Mouse (Mus musculus): ENCODE data around the gene Pck2. TPM values are rescaled to one million over a fixed set of nuclear protein-coding genes. Genes with fewer than 3 reads are reported as not detected.

The Pck2 gene
- polyA plus RNA-seq, 1 experiment from 2014 or later, result 25.1 TPM

DNA sequence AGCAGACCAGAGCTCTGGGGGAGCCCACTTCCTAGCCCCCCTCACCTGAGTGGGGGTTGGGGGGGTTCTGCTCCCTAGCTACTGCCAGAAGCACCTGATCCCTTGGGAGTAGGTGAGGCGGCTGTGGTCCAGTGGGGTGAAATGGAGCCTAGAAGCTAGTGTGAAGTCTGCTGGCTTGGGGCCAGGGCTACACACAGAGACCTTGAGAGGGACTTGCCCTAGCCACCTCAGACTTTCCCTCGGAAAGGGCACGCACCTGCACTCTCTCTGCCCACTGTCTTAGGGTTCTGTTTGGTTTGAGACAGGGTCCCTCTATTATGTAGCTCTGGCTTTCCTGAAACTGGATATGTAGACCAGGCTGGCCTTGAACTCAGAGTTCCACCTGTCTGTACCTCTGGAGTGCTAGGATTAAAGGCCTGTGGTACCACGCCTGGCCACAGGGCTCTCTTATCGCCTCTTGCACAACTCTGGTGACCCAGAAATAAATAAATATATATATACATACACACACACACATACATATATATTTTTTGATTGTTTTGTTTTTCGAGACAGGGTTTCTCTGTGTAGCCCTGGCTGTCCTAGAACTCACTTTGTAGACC, 38.7 kb downstream of the Pck2 start:
- Histone ChIP-seq H3K9ac (replicated peaks) (peak overlapping the region; percentile 92), H3K4me2 (replicated peaks) (peak overlapping the region; percentile 69), H3K4me1 (peaks cover 12% of the 10 kb centered on the region), H3K27me3 (no peaks in the 10 kb centered on the region), H3K27ac (replicated peaks) (peak overlapping the region; percentile 92), H3K4me3 (peak overlapping the region; percentile 73), H3K9me3 (no peaks in the 10 kb centered on the region), H3K36me3 (0 out of 2 replicates have a peak, but pooled peaks cover 8% of the 10 kb centered on the region)
- ATAC-seq (replicated peaks), result 0 out of 2 replicates have a peak, but pooled peaks have one; percentile 0
- 34% methylated on average over 6 of the region's 6 CpGs for WGBS

DNA sequence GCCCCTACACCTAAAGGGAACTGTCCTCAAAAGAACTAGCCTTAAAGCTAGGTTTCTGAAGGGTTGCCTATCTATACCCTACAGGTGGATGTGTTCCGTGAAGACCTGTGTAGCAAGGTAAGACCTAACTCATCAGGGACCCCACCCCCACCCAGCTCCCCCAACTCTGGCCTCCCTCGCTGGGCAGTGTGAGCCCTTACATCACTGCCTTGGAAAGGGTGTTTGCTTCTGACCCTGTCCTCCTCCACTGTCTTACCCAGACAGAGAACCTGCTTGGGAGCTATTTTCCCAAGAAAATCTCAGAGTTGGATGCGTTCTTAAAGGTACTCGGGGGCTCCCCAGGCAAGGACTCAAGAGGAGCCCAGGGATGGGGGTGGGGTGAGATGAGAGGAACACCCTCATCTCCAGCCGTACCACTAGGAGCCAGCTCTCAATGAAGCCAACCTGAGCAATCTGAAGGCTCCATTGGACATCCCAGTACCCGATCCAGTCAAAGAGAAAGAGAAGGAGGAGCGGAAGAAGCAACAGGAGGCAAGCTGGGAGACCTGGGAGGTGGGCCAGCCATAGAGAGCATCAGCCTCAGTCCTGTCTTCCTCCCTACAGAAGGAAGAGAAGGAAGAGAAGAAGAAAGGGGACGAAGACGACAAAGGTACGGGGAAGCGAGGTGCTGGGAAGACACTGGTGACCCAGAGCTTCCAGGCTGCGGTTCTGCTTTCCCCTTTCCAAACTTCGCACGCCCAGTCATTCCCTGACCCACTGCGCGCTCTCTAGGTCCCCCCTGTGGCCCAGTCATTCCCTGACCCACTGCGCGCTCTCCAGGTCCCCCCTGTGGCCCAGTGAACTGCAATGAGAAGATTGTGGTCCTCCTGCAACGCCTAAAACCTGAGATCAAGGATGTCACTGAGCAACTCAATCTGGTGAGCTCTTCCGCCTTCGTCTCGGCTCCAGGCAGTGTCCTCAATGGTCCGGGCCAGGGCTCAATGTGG, 39.7 kb downstream of the Pck2 start:
- Histone ChIP-seq H3K9me3 (no peaks in the 10 kb centered on the region), H3K27me3 (no peaks in the 10 kb centered on the region), H3K4me3 (no peak overlapping the region), H3K36me3 (0 out of 2 replicates have a peak, but pooled peaks cover 8% of the 10 kb centered on the region), H3K27ac (replicated peaks) (no peak overlapping the region), H3K4me1 (peaks cover 16% of the 10 kb centered on the region), H3K9ac (replicated peaks) (no peak overlapping the region), H3K4me2 (replicated peaks) (no peak overlapping the region)
- no peak for ATAC-seq (replicated peaks)
- 85% methylated on average over 23 of the region's 23 CpGs for WGBS

DNA sequence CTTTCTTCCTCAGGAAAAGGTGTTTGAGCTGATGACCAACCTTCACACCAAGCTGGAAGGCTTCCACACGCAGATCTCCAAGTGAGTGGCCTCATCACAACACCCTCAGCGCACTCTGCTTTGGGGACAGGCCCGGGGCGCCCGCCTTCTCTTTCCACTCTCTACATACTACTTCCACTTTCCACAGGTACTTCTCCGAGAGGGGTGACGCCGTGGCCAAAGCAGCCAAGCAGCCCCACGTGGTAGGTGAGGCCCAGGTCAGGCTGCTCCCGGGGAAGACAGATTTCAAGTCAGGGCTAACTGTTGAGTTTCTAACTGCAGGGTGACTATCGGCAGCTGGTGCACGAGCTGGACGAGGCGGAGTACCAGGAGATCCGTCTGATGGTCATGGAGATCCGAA, 40.7 kb downstream of the Pck2 start:
- no peaks in the 10 kb centered on the region for H3K9me3 ChIP-seq
- no peak for ATAC-seq (replicated peaks)
- H3K4me3 ChIP-seq, result no peak overlapping the region
- no peak overlapping the region for H3K9ac ChIP-seq (replicated peaks)
- no peaks in the 10 kb centered on the region for H3K27me3 ChIP-seq
- no peak overlapping the region for H3K4me2 ChIP-seq (replicated peaks)
- H3K36me3 ChIP-seq, result 0 out of 2 replicates have a peak, but pooled peaks cover 8% of the 10 kb centered on the region
- H3K4me1 ChIP-seq, result peaks cover 25% of the 10 kb centered on the region
- 96% methylated on average over 16 of the region's 16 CpGs for WGBS
- no peak overlapping the region for H3K27ac ChIP-seq (replicated peaks)

DNA sequence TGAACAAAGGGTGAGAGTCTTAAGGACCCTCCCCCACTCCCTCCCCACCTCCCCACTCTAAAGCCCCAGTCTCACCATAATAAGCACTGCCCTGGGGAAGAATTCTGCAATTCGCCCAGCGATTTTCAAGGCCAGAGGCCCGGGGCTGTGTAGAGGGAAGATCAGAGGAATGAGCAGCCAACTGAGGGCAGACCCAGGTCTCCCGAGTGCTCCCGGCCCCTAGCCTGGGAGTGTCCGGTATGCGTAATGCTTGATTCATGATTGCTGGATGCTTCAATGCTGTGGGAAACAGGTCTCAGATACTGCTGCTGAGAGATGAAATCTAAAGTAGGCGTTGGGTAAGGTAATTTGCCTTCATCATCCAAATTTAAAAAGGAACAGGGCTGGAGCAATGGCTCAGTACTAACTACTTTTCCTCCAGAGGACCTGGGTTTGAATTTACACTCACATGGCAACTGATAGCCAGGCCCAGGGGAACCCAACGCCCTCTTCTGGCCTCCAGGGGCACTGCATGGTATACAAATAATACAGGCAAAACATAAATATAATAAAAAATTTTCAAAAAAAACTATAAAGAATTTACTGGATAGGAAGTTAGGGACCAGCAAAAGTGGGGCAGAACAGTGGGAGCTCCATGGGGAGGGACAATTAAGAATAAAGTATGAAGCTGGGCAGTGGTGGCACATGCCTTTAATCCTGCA, 42.1 kb downstream of the Pck2 start:
- whole genome bisulfite sequencing, result 79% methylated on average over 9 of the region's 9 CpGs
- no peak for ATAC-seq (replicated peaks)
- Histone ChIP-seq H3K27ac (replicated peaks) (no peak overlapping the region), H3K36me3 (peaks cover 8% of the 10 kb centered on the region; the same call in 1 of the 2 replicates), H3K27me3 (no peaks in the 10 kb centered on the region), H3K9ac (replicated peaks) (no peak overlapping the region), H3K9me3 (no peaks in the 10 kb centered on the region), H3K4me3 (no peak overlapping the region), H3K4me1 (peaks cover 25% of the 10 kb centered on the region), H3K4me2 (replicated peaks) (no peak overlapping the region)

DNA sequence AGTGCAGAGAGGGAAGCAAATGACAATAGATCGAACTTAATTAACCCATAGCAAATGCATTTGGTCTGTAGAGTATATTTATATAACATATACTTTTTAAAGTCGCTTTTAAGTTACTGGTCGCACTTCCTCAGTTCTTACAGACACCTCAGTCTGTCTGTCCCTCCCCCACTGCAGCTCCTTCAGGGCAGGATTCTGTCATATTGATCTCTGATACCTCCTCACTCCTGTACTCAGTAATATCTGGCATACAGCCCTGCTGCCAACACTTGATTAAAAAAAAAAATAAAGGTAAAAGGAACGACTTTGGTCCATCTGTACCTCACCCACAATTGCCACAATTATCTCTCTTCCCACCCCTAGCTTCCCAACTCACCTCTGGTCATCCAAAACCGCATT, 44.2 kb downstream of the Pck2 start:
- Histone ChIP-seq H3K36me3 (peaks cover 8% of the 10 kb centered on the region; the same call in 1 of the 2 replicates), H3K9me3 (no peaks in the 10 kb centered on the region), H3K27me3 (no peaks in the 10 kb centered on the region), H3K4me1 (peaks cover 16% of the 10 kb centered on the region), H3K27ac (replicated peaks) (no peak overlapping the region), H3K4me2 (replicated peaks) (peak overlapping the region; percentile 51), H3K4me3 (peak overlapping the region; percentile 43), H3K9ac (replicated peaks) (peak overlapping the region; percentile 47; the same call in 1 of the 2 replicates)
- no peak for ATAC-seq (replicated peaks)
- WGBS, result 41% methylated on average over 5 of the region's 5 CpGs

DNA sequence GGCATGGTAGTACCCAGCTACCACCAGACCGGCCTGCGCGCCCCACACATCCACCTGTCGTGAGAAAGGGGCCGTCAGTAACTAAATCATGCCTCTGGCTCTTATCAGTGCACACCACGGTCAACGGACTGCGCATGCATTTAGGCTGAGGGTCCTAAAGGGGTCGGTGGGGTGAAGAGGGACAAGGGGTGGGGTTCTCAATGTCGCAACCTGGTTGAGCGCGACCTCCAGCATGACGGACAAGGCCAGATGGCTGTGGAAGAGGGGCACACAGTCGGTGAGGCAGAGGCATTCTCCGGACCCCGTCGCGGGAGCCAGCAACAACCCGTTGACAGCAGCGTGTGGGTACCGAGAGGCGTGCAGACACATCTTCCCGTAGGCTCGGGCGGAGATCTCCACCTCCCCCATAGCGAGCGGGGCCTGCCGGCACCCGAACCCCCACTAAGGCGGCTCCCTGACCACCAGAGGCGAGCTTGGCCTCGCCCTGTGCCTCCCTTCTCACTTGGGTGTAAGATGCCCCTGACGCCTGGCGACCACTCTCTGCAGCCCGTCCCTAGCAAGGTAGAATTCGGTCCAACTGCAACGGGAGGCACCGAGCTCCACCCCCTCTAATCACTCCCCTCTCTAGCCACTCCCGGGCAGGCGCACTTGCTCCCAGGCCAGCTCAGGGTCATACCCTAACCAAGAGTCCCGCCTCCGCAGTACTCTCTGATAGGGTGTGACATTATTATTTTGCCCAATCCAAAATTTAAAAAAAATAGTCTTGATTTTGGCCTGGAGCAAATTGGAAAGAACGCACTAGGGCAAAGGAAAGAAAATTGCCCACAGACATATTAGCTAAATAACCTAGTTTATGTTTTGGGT, 44.9 kb downstream of the Pck2 start, which contains the start of gene Emc9:
Gene Emc9, minus strand, starts transcription at position 601 of the 864 bp plus-strand sequence.
- Histone ChIP-seq H3K9me3 (no peaks in the 10 kb centered on the region), H3K4me2 (replicated peaks) (peak within 1 kb of the TSS; percentile 51), H3K9ac (replicated peaks) (peak within 1 kb of the TSS; percentile 47), H3K27me3 (no peaks in the 10 kb centered on the region), H3K27ac (replicated peaks) (no peak within 1 kb of the TSS), H3K4me1 (peaks cover 22% of the 10 kb centered on the region), H3K4me3 (peak within 1 kb of the TSS; percentile 43), H3K36me3 (peaks cover 8% of the 10 kb centered on the region; the same call in 1 of the 2 replicates)
- peak; percentile 65 for ATAC-seq (replicated peaks)
- WGBS, result 3% methylated on average over 43 of the region's 43 CpGs

DNA sequence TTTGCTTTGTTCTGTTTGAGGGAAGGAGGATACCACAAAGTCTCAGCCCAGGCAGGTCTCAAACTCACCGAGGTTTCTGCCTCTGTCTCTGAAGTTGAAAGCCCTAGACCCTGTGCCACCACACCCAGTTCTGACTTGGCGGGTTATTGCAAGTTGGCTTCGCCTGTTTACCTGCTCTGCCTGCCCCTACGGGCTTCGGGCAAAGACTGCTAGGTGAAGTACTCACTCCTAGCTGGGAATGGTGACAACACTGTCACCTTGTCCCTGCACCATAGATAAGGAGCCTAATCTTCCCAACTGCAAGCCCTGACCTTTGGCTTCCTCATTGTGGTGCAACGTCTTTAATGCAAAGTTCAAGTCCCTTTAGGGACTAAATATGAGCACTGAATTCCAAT, 45.5 kb downstream of the Pck2 start:
- H3K27me3 ChIP-seq, result no peaks in the 10 kb centered on the region
- peaks cover 5% of the 10 kb centered on the region; the same call in 1 of the 2 replicates for H3K36me3 ChIP-seq
- no peaks in the 10 kb centered on the region for H3K9me3 ChIP-seq
- H3K4me3 ChIP-seq, result peak overlapping the region; percentile 43; the same call in 1 of the 2 replicates
- peaks cover 28% of the 10 kb centered on the region for H3K4me1 ChIP-seq
- 72% methylated on average over 6 of the region's 6 CpGs for WGBS
- 0 out of 2 replicates have a peak overlapping the region, but pooled peaks have one; percentile 47 for H3K9ac ChIP-seq (replicated peaks)
- H3K4me2 ChIP-seq (replicated peaks), result peak overlapping the region; percentile 51; the same call in 1 of the 2 replicates
- H3K27ac ChIP-seq (replicated peaks), result no peak overlapping the region
- no peak for ATAC-seq (replicated peaks)

DNA sequence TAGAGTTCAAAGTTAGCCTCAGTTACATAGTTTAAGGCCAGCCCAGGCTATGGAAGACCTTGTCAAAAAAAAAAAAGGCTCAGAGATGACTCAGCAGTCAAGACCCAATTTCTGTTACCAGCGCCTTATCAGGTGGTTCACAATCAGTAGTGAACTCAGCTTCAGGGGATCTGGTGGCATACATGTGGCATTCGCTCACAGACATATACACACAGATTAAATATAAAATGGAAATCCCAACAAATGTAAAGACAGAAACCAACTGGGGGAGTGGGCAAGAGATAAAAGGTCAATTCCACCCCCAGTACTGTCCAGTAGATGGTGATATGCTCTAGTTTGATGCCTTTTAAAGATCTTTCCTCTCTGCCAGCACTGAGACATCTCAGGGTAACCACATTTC, 46.1 kb downstream of the Pck2 start:
- H3K9ac ChIP-seq (replicated peaks), result no peak overlapping the region
- H3K4me1 ChIP-seq, result peaks cover 28% of the 10 kb centered on the region
- whole genome bisulfite sequencing, result 94% methylated on average over 2 of the region's 2 CpGs
- no peak overlapping the region for H3K4me2 ChIP-seq (replicated peaks)
- H3K9me3 ChIP-seq, result no peaks in the 10 kb centered on the region
- H3K36me3 ChIP-seq, result no peaks in the 10 kb centered on the region; the same call in 1 of the 2 replicates
- ATAC-seq (replicated peaks), result no peak
- no peak overlapping the region for H3K4me3 ChIP-seq
- H3K27me3 ChIP-seq, result no peaks in the 10 kb centered on the region
- no peak overlapping the region for H3K27ac ChIP-seq (replicated peaks)

DNA sequence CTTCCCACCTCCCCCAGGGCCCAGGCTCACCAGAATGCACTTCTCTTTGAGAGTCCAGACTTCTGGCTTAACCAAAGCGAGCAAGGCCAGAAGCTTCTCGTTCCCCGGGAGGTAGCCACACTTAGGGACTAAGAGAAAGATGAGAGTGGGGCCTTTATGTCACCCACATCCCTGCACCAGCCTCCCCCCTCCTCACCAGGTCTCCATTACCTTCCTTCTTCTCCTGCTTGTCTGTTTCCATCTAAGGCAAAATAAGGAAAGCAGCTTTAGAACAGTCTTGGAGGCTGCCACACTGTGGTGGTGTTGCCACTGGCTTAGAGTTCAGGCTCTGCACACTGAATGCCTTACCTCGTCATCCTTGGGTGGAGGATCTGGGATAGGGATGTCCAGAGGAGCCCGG, 49.2 kb downstream of the Pck2 start:
- H3K4me1 ChIP-seq, result peaks cover 47% of the 10 kb centered on the region
- H3K4me2 ChIP-seq (replicated peaks), result no peak overlapping the region
- WGBS, result 93% methylated on average over 5 of the region's 5 CpGs
- H3K4me3 ChIP-seq, result no peak overlapping the region
- H3K27me3 ChIP-seq, result no peaks in the 10 kb centered on the region
- H3K27ac ChIP-seq (replicated peaks), result no peak overlapping the region
- H3K36me3 ChIP-seq, result no peaks in the 10 kb centered on the region; the same call in 1 of the 2 replicates
- ATAC-seq (replicated peaks), result no peak
- no peak overlapping the region for H3K9ac ChIP-seq (replicated peaks)
- no peaks in the 10 kb centered on the region for H3K9me3 ChIP-seq

DNA sequence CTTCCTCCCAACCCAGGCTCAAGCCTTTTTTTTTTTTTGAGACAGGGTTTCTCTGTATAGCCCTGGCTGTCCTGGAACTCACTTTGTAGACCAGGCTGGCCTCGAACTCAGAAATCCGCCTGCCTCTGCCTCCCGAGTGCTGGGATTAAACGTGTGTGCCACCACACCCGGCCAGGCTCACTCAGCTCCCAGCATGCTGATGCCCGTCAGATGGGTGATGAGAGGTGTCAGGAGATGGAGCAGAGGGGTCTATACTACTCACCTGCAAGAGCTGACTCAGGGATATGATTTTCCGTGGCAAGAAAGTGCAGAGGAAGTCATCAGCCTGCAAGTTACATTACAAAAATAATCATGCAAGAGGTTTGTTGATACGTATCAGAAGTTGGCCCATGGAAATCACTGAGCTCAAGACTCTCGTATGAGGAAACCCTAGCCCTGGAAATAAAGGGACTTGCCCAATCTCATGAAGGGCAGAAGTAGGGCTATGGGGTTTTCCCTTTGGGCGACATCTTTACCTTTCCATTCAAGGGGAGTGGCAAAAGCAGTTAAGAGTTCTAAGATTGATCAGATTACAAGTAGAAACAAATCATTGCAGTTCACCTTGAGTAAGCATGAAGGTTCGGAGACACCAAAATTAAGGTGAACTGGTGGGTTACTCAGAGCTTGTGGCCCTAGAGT, 49.8 kb downstream of the Pck2 start:
- WGBS, result 87% methylated on average over 11 of the region's 11 CpGs

More for the DNA sequence above, 49.8 kb downstream of the Pck2 start:
- Histone ChIP-seq H3K9me3 (no peaks in the 10 kb centered on the region), H3K9ac (replicated peaks) (peak overlapping the region; percentile 80), H3K4me3 (peak overlapping the region; percentile 68), H3K36me3 (peaks cover 3% of the 10 kb centered on the region; the same call in 1 of the 2 replicates), H3K4me2 (replicated peaks) (peak overlapping the region; percentile 96), H3K27ac (replicated peaks) (peak overlapping the region; percentile 94; the same call in 1 of the 2 replicates), H3K27me3 (no peaks in the 10 kb centered on the region), H3K4me1 (peaks cover 42% of the 10 kb centered on the region)
- no peak for ATAC-seq (replicated peaks)

Data from forebrain, embryonic 15.5 days (tissue).